Comparison of ENCODE assay signal across 27 mouse cellular contexts in the genomic region with DNA sequence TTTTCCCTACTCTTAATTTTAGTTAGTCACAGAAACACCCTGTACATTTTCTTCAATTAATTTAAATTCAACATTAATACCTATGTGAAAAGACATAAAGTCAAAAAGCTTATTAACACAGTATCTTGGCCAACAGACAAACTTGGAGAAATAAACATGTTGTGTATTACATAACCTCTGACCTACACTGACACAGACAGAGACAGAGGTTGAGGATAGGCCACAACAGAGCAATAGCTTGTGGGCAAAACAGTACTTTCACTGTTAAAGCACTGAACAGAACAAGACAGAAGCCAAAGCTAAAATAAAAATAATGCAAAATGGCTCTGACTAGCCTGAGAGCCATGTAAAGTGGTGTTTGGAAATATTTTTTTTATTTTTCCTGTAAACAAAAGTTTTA.
"Had no signal": no experiment of that assay in that cellular context is flagged by ENCODE, and none has a peak within 500 bp of the region (broad histone marks: within the 10 kb centered on the region; RNA-seq: fewer than 3 reads in every experiment).

No protein-coding gene starts in this region.

- ATAC-seq: forebrain, embryonic 13.5 days; forebrain, embryonic 14.5 days; forebrain, embryonic 15.5 days; forebrain, embryonic 16.5 days; forebrain, postnatal 0 days had no signal

- H3K27ac ChIP-seq: embryonic facial prominence, embryonic 10.5 days; embryonic facial prominence, embryonic 12.5 days; embryonic facial prominence, embryonic 13.5 days; embryonic facial prominence, embryonic 15.5 days; forebrain, embryonic 10.5 days; forebrain, embryonic 12.5 days; forebrain, embryonic 13.5 days; forebrain, embryonic 15.5 days; gastrocnemius, adult 2 months; heart, adult 2 months had no signal

- H3K9me3 ChIP-seq: embryonic facial prominence, embryonic 10.5 days; embryonic facial prominence, embryonic 12.5 days; embryonic facial prominence, embryonic 13.5 days; embryonic facial prominence, embryonic 15.5 days; forebrain, embryonic 10.5 days; forebrain, embryonic 12.5 days; forebrain, embryonic 13.5 days; forebrain, embryonic 15.5 days had no signal

- DNase-seq: cerebellum, adult 8-10 months; cerebellum, adult 9-10 months; cerebellum, adult 9-11 months; cerebellum, postnatal 10 days; cerebellum, postnatal 14 days; cerebellum, postnatal 25 days; cerebellum, postnatal 36 days; embryo, embryonic 11 days; forebrain, postnatal 0 days; gastrocnemius, adult 2 months; gastrocnemius, postnatal 10 days; gastrocnemius, postnatal 14 days; gastrocnemius, postnatal 25 days; gastrocnemius, postnatal 36 days; heart, adult 18-20 months; heart, adult 2 months had no signal

- H3K9ac ChIP-seq: embryonic facial prominence, embryonic 12.5 days; embryonic facial prominence, embryonic 13.5 days; embryonic facial prominence, embryonic 15.5 days; forebrain, embryonic 12.5 days; forebrain, embryonic 13.5 days; forebrain, embryonic 15.5 days; forebrain, postnatal 0 days had no signal

- H3K4me2 ChIP-seq: embryonic facial prominence, embryonic 12.5 days; embryonic facial prominence, embryonic 13.5 days; embryonic facial prominence, embryonic 15.5 days; forebrain, embryonic 12.5 days; forebrain, embryonic 13.5 days; forebrain, embryonic 15.5 days had no signal

- H3K36me3 ChIP-seq: embryonic facial prominence, embryonic 12.5 days; embryonic facial prominence, embryonic 13.5 days; embryonic facial prominence, embryonic 15.5 days; forebrain, embryonic 10.5 days; forebrain, embryonic 12.5 days; forebrain, embryonic 15.5 days had no signal

- H3K27me3 ChIP-seq: embryonic facial prominence, embryonic 12.5 days; embryonic facial prominence, embryonic 13.5 days; embryonic facial prominence, embryonic 15.5 days; forebrain, embryonic 12.5 days; forebrain, embryonic 13.5 days; forebrain, embryonic 15.5 days had no signal

- H3K4me3 ChIP-seq: embryonic facial prominence, embryonic 10.5 days; embryonic facial prominence, embryonic 12.5 days; embryonic facial prominence, embryonic 13.5 days; embryonic facial prominence, embryonic 15.5 days; erythroblast, embryonic 14.5 days; forebrain, embryonic 10.5 days; forebrain, embryonic 12.5 days; forebrain, embryonic 13.5 days; forebrain, embryonic 15.5 days; gastrocnemius, adult 2 months; heart, adult 2 months had no signal

- H3K4me1 ChIP-seq: embryonic facial prominence, embryonic 10.5 days; embryonic facial prominence, embryonic 12.5 days; forebrain, embryonic 10.5 days; forebrain, embryonic 12.5 days; forebrain, embryonic 13.5 days had no signal
